Mouse (Mus musculus): ENCODE results near the gene Kif4.

DNA sequence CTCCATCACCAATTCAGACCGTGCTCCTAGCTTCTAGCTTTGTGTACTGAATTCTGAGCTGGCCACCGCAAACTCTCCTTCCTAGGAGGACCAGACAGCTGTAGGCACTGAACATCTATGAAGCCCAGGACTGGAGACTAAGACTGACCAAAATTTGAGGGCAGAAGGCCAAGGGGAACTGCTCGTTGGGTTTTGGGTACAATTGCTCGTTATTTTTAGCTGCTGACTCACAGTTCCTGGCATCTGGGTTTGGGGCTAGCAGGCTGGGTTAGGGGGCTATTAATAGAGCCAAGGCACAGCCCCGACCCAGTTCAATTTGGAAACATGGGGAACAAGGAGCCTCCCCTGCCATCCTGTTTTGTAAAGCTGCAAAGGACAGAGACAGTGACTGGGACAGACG, 115.2 kb downstream of the Kif4 start:
- TF ChIP-seq CTCF (conservative IDR thresholded peaks at IDR 0.05; ENCODE audit: low read length) (no peak), NANOG (IDR thresholded peaks at IDR 0.05; ENCODE audit: borderline replicate concordance, low read length) (no peak), POU5F1 (IDR thresholded peaks at IDR 0.05; ENCODE audit: borderline replicate concordance, low read length) (no peak)
